Mouse (Mus musculus): ENCODE results near the gene Ppp6r3.
A peak's percentile ranks its signal among the peaks of the same experiment; 100 is the strongest.

The Ppp6r3 gene

DNA sequence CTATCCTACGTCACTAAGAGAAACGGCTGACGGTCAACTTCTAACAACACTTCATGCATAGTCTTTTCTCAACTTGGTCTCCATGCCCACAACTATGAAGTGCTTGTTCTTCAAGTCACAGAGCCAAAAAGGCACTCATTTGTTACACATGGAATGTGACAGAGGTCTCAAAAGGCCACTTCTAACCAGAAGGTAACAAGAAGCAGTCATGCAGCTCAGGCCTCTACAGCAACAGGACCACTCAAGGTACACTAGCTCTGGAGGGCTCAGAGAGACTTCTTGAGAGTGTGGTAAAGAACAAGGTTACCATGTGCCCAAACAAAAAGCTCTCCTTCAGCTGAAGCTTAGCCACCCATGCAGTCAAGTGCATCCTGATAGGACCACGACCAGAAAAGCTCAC lies 46.9 kb downstream of the Ppp6r3 start:
- DNase-seq (ENCODE audit: low read depth, low spot score) = no peak

DNA sequence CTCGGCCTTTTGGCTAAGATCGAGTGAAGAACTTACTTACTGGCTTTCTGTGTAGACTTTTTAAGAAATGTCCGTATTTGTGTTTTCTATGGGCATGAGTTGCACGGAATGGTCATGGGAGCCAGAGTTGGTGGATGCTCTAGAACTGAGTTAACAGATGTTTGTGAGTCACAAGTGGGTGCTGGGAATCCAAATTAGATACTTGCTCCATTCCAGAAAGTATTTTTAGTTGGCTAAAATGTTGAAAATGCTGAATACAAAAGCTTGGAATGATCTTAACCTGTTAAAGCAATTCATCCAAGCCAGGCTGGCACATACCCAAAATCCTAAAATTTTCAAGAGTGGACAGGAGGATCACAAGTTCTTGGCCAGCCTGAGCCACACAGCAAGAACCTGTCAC lies 48.0 kb downstream of the Ppp6r3 start:
- DNase-seq (ENCODE audit: low read depth, low spot score) = no peak

DNA sequence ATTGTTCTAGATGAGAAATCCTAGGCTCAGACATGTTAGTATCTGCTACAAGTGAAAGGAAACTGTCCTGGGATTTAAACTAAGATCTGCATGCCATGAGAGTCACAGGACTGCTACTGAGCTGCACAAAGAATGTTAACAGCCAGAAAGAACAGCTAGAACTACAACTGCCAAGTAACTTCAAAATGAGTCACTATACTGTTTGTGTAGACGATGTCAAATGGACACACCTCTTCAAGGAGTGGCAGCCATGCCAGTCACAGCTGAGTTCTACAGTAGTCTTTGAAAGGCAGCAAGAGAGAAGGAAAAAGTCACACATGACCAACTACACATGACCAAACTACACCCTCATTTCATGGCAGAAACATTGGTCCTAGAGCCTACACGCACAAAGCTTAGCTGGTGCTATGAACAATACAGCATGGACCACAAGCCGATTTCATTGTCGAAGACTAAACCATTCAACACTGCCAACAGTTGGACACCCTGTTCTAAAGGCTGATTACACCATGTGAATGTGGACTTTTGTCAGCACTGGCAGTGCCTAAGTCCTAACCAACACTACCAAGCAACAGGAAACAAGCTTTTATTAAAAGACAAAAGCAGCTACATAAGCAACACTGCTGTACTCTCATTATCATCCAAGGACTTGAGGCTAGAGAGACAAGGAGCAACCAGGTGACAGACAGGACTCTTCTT lies 55.9 kb downstream of the Ppp6r3 start:
- no peak for DNase-seq (ENCODE audit: low read depth, low spot score)

DNA sequence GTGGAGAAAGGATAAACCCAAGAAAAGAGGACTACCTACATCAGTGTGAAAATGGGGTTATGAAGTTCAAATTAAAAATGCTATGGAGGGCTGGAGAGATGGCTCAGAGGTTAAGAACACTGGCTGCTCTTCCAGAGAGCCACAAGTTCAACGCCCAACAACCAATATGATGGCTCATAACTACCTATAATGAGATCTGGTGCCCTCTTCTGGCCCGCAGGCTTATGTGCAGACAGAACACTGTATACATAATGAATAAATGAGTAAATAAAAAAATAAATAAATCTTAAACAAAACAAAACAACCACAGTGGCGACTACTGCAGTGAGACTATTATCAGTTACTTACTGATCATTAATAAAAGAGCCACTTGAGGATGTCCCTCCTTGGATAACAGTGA lies 78.3 kb downstream of the Ppp6r3 start:
- peak; percentile 34 for DNase-seq (ENCODE audit: low read depth, low spot score)

GRCm38 (mm10) chr19:3489826-3490225 lies 85.7 kb downstream of the Ppp6r3 start:
- DNase-seq (ENCODE audit: low read depth, low spot score) = no peak

- DNase-seq (ENCODE audit: low read depth, low spot score) = peak; percentile 93
Observed at GRCm38 (mm10) chr19:3482831-3483230, 92.7 kb downstream of the Ppp6r3 start.

DNA sequence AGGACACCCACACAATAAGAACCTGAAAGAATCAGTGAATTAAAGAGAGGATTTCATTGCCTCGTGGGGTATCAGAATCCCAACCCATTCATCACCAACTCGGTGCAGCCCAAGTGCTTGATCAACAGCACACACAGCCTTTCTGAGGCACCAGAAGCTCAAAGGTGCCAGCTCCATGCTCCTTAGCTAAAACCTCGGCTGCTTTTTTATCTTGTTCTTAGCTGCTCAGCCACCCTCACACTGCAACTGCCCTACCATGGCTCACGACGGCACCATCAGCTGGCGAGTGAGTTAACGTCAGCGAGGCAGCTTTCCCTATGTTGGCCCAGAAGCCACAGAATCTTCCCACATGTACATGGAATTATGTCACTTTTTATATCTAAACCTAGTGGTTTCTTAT lies 95.4 kb downstream of the Ppp6r3 start:
- no peak for DNase-seq (ENCODE audit: low read depth, low spot score)

DNA sequence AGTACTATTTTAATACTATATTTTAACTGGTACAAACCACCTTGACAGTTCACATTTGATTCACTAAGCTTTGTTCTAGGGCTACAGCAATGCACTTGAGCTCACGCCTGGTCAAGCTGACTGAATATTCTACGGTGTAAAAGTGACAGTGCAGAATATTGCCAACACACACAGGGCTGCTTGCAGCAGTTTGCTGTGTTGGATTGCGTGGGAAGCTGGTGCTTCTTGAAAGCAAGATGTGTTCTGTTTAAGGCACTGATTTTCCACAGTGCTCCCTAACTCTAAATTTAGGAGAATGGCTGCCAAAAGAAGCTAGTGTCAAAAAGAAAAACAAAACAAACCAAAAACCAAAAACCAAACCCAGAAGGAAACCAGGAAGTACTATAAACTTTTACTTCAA lies 98.6 kb downstream of the Ppp6r3 start:
- DNase-seq (ENCODE audit: low read depth, low spot score) = no peak

DNA sequence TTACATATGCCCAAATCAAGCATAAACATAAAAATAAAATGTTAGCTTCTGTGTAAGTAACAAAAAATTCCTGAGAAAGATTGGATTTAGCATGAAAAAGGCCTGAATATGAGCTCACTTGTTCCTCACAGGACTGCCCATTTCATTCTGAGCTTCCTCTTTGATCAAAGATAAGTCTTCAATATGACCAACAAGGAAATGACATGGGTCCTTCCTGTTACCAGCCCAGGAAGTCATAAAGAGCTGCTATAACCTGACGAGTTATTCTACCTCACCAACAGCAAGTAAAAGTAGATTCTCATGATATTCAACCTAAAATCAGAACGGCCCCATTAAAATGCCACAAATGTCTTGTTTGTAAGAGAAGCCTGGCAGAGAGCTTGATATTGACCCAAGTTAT lies 104.3 kb downstream of the Ppp6r3 start:
- DNase-seq (ENCODE audit: low read depth, low spot score) = no peak

- DNase-seq (ENCODE audit: low read depth, low spot score) = no peak
Observed at GRCm38 (mm10) chr19:3467574-3467973, 108.0 kb downstream of the Ppp6r3 start.

DNA sequence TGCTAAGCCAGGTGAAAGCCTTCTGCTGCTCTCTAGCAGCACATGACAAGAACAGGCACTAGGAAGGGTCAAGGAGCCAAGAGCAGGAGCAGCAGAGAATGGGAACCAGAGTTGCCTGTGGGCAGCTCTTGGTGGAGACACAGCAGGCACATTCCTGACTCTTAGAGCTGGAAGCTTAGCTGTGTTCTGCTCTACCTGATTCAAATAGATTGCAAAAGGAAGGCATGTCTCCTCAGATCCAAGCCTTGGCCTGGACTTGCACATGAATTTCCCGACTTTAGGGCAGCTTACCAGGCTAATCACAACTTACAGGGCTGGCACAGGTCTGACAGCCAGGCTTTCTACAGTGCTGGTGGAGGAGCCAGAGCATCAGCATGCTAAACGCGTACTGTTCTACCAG lies 115.6 kb downstream of the Ppp6r3 start:
- DNase-seq (ENCODE audit: low read depth, low spot score) = no peak

- DNase-seq (ENCODE audit: low read depth, low spot score) = no peak
Observed at GRCm38 (mm10) chr19:3458331-3459099, 117.0 kb downstream of the Ppp6r3 start.

GRCm38 (mm10) chr19:3457700-3458099 lies 117.8 kb downstream of the Ppp6r3 start:
- DNase-seq (ENCODE audit: low read depth, low spot score) = no peak

DNA sequence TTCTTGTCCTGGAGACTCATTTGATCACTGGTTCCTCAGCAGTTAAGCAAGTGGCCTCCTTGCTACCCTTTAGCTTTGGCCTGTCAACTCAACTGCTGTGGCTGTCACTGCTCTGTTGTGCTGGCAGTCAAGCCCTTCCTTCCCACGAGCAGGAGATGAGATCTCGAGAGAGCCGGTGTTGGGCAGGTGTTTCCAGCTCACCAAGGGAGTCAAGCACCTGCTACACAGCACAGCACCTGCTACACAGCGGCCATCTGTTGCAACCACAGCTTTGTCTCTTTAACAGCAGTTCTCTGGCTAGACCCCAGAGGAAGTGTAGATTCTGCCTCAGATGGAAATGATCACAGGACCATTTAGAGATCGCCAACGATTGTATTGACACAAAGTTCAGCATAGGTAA lies 123.9 kb downstream of the Ppp6r3 start:
- DNase-seq (ENCODE audit: low read depth, low spot score) = peak; percentile 92

DNA sequence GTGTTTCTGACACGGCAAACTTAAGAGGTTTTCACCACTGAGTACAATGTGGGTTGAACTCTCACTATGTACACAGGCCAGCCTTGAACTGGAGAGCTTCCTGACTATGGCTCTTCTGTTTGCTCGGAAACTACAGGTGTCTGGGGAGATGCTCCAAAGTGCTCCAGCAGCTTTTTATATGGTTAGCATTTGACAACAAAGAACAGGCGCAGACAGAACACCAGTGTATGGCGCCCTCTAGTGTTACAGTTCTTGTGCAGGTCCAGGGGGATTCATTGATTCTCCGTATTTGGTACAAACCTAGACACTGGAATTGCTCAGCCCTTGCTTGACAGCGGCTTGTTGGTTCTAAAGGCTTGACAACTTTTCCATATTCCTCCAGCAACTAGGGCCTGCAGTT lies 124.4 kb downstream of the Ppp6r3 start:
- DNase-seq (ENCODE audit: low read depth, low spot score) = peak; percentile 76

- no peak for DNase-seq (ENCODE audit: low read depth, low spot score)
Observed at GRCm38 (mm10) chr19:3450714-3451113, 124.8 kb downstream of the Ppp6r3 start.

DNA sequence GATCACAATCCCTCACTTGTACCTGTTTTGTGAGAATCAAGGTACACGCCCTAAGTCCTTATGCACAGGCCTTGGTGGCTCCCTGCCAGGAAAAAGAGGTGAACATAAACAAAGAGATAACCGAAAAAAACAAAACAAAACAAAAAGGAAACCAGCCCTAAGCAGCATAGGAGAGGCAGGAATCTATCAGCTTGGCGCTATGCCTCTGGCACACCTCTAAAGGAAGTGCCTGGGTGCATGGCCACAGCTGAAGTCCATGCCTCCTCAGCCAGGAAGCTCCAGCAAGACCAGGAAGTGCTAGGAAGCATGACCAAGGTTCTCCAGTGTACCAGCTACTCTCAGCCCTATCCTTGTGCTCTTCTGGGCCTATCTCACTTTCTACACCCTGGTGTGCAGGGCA lies 126.3 kb downstream of the Ppp6r3 start:
- no peak for DNase-seq (ENCODE audit: low read depth, low spot score)

DNA sequence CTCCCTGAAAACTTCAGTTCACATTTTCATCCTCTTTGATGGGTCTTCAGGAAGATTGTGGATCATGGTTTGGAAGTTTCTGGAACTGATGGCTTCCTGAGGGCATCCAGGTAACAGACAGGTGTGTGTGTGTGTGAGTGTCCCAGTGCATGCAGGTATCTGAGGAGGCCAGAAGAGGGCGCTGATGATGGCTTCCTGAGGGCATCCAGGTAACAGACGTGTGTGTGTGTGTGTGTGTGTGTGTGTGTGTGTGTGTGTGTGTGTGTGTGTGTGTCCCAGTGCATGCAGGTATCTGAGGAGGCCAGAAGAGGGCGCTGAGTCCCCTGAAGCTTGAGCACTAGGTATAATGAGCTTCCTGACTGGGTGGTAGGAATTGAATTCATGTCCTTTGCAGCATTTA lies 128.2 kb downstream of the Ppp6r3 start:
- no peak for DNase-seq (ENCODE audit: low read depth, low spot score)

- DNase-seq (ENCODE audit: low read depth, low spot score) = peak; percentile 42
Observed at GRCm38 (mm10) chr19:3441092-3441491, 134.5 kb downstream of the Ppp6r3 start.

- DNase-seq (ENCODE audit: low read depth, low spot score) = no peak
Observed at GRCm38 (mm10) chr19:3440667-3441066, 134.9 kb downstream of the Ppp6r3 start.

DNA sequence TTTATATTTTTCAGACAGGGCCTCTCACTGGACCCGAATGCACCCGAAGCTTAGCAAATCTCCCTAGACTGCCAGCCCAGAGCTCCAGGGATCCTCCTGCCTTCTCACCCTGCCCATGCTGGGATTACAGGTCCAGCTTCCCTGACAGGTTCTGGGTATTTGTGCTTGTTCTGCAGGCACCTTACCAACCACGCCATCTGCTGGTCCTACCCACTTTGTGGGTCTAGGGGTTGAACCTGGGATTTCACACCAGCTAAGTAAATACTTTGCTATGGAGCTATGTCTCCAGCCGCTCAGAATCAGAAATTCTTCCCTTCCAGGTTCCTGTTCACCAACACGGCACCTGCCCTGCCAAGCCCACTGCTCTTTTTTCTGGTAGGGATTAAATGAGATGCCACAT lies 137.6 kb downstream of the Ppp6r3 start:
- no peak for DNase-seq (ENCODE audit: low read depth, low spot score)

DNA sequence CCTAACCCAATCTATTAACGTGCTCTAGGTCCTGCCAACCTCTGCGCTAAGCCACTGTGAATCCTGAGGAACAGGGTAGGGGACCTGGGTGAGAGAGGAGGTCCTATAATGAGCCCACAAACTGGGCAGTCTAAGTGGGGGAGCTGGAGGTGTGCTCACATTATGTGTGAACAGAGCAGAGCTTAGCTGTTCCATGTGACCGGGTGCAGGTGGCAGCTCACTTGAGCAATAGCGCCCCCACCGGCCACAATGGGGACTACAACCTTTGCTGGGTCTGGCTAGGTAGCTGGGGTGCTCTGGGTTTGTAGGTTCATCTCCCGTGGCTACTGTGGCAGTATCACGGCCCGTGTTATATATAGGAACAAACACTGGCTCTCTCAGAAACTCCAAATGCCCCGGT lies 138.7 kb downstream of the Ppp6r3 start:
- DNase-seq (ENCODE audit: low read depth, low spot score) = peak; percentile 79

- DNase-seq (ENCODE audit: low read depth, low spot score) = no peak
Observed at GRCm38 (mm10) chr19:3435824-3436223, 139.7 kb downstream of the Ppp6r3 start.
